Mouse (Mus musculus) kidney, postnatal 4 days (tissue): ENCODE data around the gene March10.

ENCODE experiments used
- DNase-seq, 2 experiments: peaks; one replicate each; pipeline ENCODE4 v3.0.0; 2021; ENCODE audit warnings: mixed read lengths in 2 of 2

The March10 gene

GRCm38 (mm10) chr11:105352152-105352551, 104.4 kb downstream of the March10 start:
- peak; percentile 35 to 61 for DNase-seq

GRCm38 (mm10) chr11:105350643-105351042, 105.9 kb downstream of the March10 start:
- no peak for DNase-seq

- DNase-seq = no peak
Measured at GRCm38 (mm10) chr11:105349780-105350324, 106.7 kb downstream of the March10 start.

GRCm38 (mm10) chr11:105348495-105348982, 108.0 kb downstream of the March10 start:
- no peak for DNase-seq

- peak; percentile 94 for DNase-seq
Measured at GRCm38 (mm10) chr11:105347162-105348161, 109.1 kb downstream of the March10 start.

GRCm38 (mm10) chr11:105345284-105345683, 111.3 kb downstream of the March10 start:
- peak; percentile 59 to 69 for DNase-seq

GRCm38 (mm10) chr11:105338596-105339390, 117.7 kb downstream of the March10 start:
- DNase-seq = no peak

- DNase-seq = peak in 1 of 2 experiments; percentile 40
Measured at GRCm38 (mm10) chr11:105333867-105334670, 122.5 kb downstream of the March10 start.

GRCm38 (mm10) chr11:105332468-105332867, 124.1 kb downstream of the March10 start:
- peak; percentile 80 to 83 for DNase-seq

- DNase-seq = peak; percentile 85 to 88
Measured at GRCm38 (mm10) chr11:105331732-105332131, 124.8 kb downstream of the March10 start.

GRCm38 (mm10) chr11:105331129-105331528, 125.4 kb downstream of the March10 start:
- no peak for DNase-seq

GRCm38 (mm10) chr11:105329962-105330361, 126.6 kb downstream of the March10 start:
- DNase-seq = no peak

GRCm38 (mm10) chr11:105327101-105327500, 129.4 kb downstream of the March10 start:
- DNase-seq = no peak

- no peak for DNase-seq
Measured at GRCm38 (mm10) chr11:105323530-105323929, 133.0 kb downstream of the March10 start.

GRCm38 (mm10) chr11:105321090-105321489, 135.4 kb downstream of the March10 start:
- DNase-seq = no peak

- no peak for DNase-seq
Measured at GRCm38 (mm10) chr11:105317769-105318168, 138.8 kb downstream of the March10 start.

- DNase-seq = no peak
Measured at GRCm38 (mm10) chr11:105316121-105316520, 140.4 kb downstream of the March10 start.

- no peak for DNase-seq
Measured at GRCm38 (mm10) chr11:105315296-105315695, 141.2 kb downstream of the March10 start.

GRCm38 (mm10) chr11:105313633-105314014, 142.9 kb downstream of the March10 start:
- DNase-seq = no peak

- DNase-seq = peak; percentile 64 to 69
Measured at GRCm38 (mm10) chr11:105312972-105313632, 143.4 kb downstream of the March10 start.

GRCm38 (mm10) chr11:105312311-105312942, 144.1 kb downstream of the March10 start:
- no peak for DNase-seq
